Mouse (Mus musculus) intestine, postnatal 0 days (tissue): ENCODE results near the gene Nav3. TPM values are rescaled to one million over a fixed set of nuclear protein-coding genes. Genes with fewer than 3 reads are reported as not detected.
"Not testable (repeated sequence)": the region's sequence is repeated elsewhere in the genome, so short reads cannot be mapped to it uniquely, and the experiment has no call there.

Experiments
- ATAC-seq: fragments of 200-750 bp; cut with Nextera tagmentation; 2 replicates; pipeline ENCODE4 v1.8.0; 2017; ENCODE audit warnings: mild to moderate bottlenecking, moderate TSS enrichment, moderate library complexity
- H3K27ac ChIP-seq: fragments of 300-500 bp; sonication (generic); 2 replicates; pipeline ENCODE4 v1.5.1; 2014; ENCODE audit warnings: mild to moderate bottlenecking, low read depth, low read length, moderate library complexity
- H3K27me3 ChIP-seq: fragments of 300-500 bp; sonication (generic); replicated peaks from 2 replicates; pipeline ENCODE4 v1.6.1; 2014; ENCODE audit warnings: low read length, mixed read lengths; ENCODE audit not compliant: control insufficient read depth, insufficient read depth
- H3K36me3 ChIP-seq: fragments of 300-500 bp; sonication (generic); 2 replicates; pipeline ENCODE4 v1.6.1; 2014; ENCODE audit warnings: mild to moderate bottlenecking, moderate library complexity; ENCODE audit not compliant: control insufficient read depth, insufficient read depth
- H3K4me1 ChIP-seq: fragments of 300-500 bp; sonication (generic); replicated peaks from 2 replicates; pipeline ENCODE4 v1.6.1; 2014; ENCODE audit warnings: antibody characterized with exemption, low read length, mixed read lengths; ENCODE audit not compliant: control insufficient read depth, insufficient read depth
- H3K4me2 ChIP-seq: fragments of 300-500 bp; sonication (generic); replicated peaks from 2 replicates; pipeline ENCODE4 v1.6.1; 2014; ENCODE audit warnings: low read depth, mild to moderate bottlenecking, moderate library complexity
- H3K4me3 ChIP-seq: fragments of 300-500 bp; sonication (generic); 2 replicates; pipeline ENCODE4 v1.5.1; 2014; ENCODE audit warnings: low read depth, low read length
- H3K9ac ChIP-seq: fragments of 300-500 bp; sonication (generic); 2 replicates; pipeline ENCODE4 v1.6.1; 2014; ENCODE audit warnings: mild to moderate bottlenecking, low read depth, low read length
- H3K9me3 ChIP-seq: fragments of 300-500 bp; sonication (generic); 2 replicates; pipeline ENCODE4 v1.6.1; 2016; ENCODE audit warnings: mixed run types; ENCODE audit not compliant: control insufficient read depth
- CTCF ChIP-seq: sonication (generic); IDR thresholded peaks from 2 replicates; pipeline ENCODE4 v1.5.1; 2016; ENCODE audit warnings: low read depth, mild to moderate bottlenecking, control low read depth, antibody characterized with exemption, moderate library complexity
- WGBS: fragments of 180-500 bp; shearing (Covaris S2); extraction: QIAGEN DNeasy Blood & Tissue Kit; methylation state at CpG from one replicate; pipeline ENCODE4 v1.1.7; 2014; 5-methylcytosine and 5-hydroxymethylcytosine counted together
- polyA plus RNA-seq: library from polyadenylated mRNA; unstranded; fragments of >200 nt; fragmentation: Nextera tagmentation; extraction: Ambion mirVana; gene quantifications from 2 replicates; pipeline ENCODE4 v1.2.1, GENCODE M21; 2015

Gene Nav3
- polyA plus RNA-seq, 1 experiment from 2014 or later, result 0.77 TPM

DNA sequence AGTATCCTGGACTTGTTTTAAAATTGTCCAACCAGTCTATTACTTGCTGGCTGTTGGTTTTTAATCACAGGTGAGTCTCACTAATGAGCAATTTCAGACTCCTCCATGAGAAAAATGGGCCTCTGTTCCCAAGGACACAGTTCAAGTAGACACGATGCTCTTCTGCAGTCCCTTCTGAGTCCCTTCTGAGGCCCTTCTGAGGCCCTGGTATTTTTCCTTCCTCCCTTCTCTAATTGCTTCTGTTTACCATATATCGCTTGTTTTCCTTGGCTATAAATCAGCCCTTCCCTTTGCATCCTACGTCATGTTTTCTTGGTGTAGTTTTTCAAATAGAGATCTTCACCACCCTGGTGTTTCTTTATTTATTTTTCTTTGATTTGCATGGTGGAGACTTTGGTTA is 433.9 kb downstream of the Nav3 start:
- no peak overlapping the region for H3K4me3 ChIP-seq
- no peak overlapping the region for H3K9ac ChIP-seq
- no peak for TF ChIP-seq CTCF
- H3K4me2 ChIP-seq, result no peak overlapping the region
- ATAC-seq, result no peak
- H3K36me3 ChIP-seq, result no peaks in the 10 kb centered on the region
- no peaks in the 10 kb centered on the region for H3K9me3 ChIP-seq
- 79% methylated on average over 3 of the region's 3 CpGs for WGBS
- H3K27ac ChIP-seq, result no peak overlapping the region
- no peaks in the 10 kb centered on the region for H3K27me3 ChIP-seq
- H3K4me1 ChIP-seq, result no peaks in the 10 kb centered on the region

DNA sequence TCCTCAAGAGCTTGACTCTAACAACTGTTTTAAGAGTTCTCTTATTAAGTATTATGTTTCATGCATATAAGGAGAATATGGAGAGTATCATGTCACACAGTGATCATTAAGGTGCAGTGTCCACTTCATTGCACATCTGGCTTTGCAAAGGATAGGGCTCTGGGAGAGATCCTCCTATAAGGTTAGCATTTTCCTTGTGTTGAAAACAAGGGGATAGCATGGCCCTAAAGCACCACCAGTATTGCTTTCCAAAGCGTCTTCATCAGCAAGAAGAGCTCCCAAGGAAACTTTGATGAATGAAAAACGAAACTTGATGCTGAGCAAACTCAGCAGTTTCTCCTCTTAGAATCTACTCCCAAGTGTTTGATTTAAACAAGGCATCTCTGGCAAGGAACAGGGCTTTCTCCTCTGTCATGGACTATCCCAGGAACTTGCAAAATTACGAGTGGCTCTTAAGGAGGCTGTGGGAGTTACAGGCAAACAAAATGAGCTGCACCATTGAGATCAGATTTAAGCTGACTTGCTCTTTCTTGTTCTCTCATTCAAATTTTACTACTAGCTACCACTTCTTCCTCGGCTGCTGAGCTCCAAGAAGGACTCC is 436.6 kb downstream of the Nav3 start:
- H3K27ac ChIP-seq, result no peak overlapping the region
- no peaks in the 10 kb centered on the region for H3K36me3 ChIP-seq
- H3K4me1 ChIP-seq, result no peaks in the 10 kb centered on the region
- H3K4me2 ChIP-seq, result no peak overlapping the region
- WGBS, result 47% methylated on average over 4 of the region's 4 CpGs
- no peaks in the 10 kb centered on the region for H3K9me3 ChIP-seq
- no peak for ATAC-seq
- H3K27me3 ChIP-seq, result no peaks in the 10 kb centered on the region
- TF ChIP-seq CTCF, result no peak
- no peak overlapping the region for H3K9ac ChIP-seq
- no peak overlapping the region for H3K4me3 ChIP-seq

DNA sequence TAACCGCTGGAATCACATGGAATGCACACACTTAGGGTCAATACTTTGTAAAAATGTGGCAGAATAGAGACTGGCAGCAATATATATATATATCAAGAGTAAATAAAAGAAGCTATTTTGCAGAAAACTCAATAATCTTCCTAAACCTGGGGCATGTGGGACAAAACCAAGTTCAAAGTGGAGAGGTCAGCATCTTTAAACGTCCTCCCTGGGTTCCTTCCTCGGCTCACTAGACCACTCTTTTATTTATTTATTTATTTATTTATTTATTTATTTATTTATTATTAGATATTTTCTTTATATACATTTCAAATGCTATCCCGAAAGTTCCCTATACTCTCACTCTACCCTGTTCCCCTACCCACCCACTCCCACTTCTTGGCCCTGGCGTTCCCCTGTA is 454.7 kb downstream of the Nav3 start:
- H3K27ac ChIP-seq, H3K9ac ChIP-seq, H3K4me1 ChIP-seq, H3K27me3 ChIP-seq, H3K36me3 ChIP-seq, H3K4me3 ChIP-seq, ATAC-seq, H3K4me2 ChIP-seq, H3K9me3 ChIP-seq: not testable (repeated sequence)
- WGBS, result 77% methylated on average over 5 of the region's 5 CpGs

DNA sequence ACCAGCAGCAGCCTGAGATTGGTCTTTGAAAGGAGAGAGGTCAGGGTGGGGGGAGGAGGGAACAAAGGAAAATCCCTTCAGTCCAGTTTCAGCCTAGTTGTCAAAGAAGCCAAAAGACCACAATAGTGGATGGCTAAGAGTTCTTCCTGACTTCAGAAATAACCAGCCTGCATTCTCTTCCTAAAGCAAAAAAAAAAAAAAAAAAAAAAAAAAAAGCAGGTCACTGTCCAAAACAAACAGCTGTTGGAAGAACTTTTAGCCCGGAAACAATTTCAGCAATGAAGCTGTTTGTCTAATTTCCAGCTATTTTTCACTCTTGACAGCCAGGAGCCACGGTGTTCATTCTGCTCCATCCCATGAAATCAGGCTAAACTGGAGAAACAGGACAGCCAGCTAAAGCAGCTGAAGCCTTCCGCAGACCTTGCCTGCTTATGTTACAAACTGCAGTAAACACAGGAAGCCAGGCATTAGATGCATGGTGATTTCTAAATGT is 455.2 kb downstream of the Nav3 start:
- no peaks in the 10 kb centered on the region for H3K4me1 ChIP-seq
- no peak overlapping the region for H3K4me2 ChIP-seq
- no peaks in the 10 kb centered on the region for H3K9me3 ChIP-seq
- no peak for TF ChIP-seq CTCF
- 22% methylated on average over 3 of the region's 3 CpGs for WGBS
- no peak for ATAC-seq
- H3K27me3 ChIP-seq, result no peaks in the 10 kb centered on the region
- no peaks in the 10 kb centered on the region for H3K36me3 ChIP-seq
- H3K27ac ChIP-seq, result no peak overlapping the region
- H3K4me3 ChIP-seq, result no peak overlapping the region
- H3K9ac ChIP-seq, result no peak overlapping the region

DNA sequence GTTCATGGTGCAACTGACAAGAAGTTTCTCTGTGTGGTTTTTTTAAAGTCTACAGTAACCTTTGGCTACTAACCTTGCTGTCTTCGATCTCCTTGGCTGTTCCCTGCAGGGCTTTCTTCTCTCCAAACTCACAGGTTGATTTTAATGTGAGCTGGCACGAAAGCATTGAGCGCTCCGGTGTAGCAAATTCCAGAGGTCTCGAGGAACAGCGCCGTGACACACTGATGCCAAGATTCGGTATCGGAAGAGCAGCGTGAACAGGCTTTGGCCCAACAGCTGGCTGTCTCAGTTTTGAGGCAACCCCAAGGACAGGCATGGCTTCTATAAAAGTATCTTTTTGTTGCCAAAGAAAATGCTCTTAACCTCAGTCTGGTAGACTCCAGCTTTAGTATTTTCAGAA is 456.1 kb downstream of the Nav3 start:
- no peak overlapping the region for H3K4me3 ChIP-seq

DNA sequence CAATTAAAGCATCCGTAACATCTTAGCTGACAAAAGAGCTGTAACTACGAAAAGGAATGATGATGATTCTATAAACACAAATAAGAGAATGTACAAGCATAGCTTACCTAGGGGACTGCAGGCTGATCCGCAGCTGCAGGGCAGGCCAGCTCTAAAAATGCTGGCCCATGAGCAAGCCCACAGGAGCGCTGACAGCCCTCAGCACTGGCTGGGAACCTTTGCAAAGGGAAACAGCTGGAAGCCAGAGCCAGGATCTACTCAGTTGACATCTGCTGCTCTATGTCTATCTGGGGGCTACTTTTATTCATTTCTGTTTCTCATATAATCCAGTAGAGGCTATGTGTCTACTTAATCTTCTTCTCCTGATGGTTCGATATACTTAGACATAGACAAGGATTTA is 461.7 kb downstream of the Nav3 start:
- H3K27me3 ChIP-seq, result no peaks in the 10 kb centered on the region
- no peak overlapping the region for H3K9ac ChIP-seq
- H3K27ac ChIP-seq, result no peak overlapping the region
- no peak overlapping the region for H3K4me2 ChIP-seq
- no peak for ATAC-seq
- no peak overlapping the region for H3K4me3 ChIP-seq
- no peak for TF ChIP-seq CTCF
- no peaks in the 10 kb centered on the region for H3K9me3 ChIP-seq
- 71% methylated on average over 5 of the region's 5 CpGs for WGBS
- no peaks in the 10 kb centered on the region for H3K36me3 ChIP-seq
- no peaks in the 10 kb centered on the region for H3K4me1 ChIP-seq

More for the DNA sequence above, 456.1 kb downstream of the Nav3 start:
- Histone ChIP-seq H3K9me3 (no peaks in the 10 kb centered on the region), H3K9ac (no peak overlapping the region), H3K27me3 (no peaks in the 10 kb centered on the region), H3K36me3 (no peaks in the 10 kb centered on the region), H3K4me1 (no peaks in the 10 kb centered on the region), H3K27ac (no peak overlapping the region), H3K4me2 (no peak overlapping the region)
- no peak for TF ChIP-seq CTCF
- WGBS, result 60% methylated on average over 10 of the region's 10 CpGs
- ATAC-seq, result no peak
